Mouse (Mus musculus) CD4-positive naive resting alpha-beta T cell, adult 76 days (primary cell): Measurements from ENCODE around the gene Prelid1. TPM values are rescaled to one million over a fixed set of nuclear protein-coding genes. Genes with fewer than 3 reads are reported as not detected.

Source experiments
- total RNA-seq: library from RNA; stranded (reverse); gene quantifications from one replicate; pipeline ENCODE4 v1.2.4, GENCODE M21; 2023

The Prelid1 gene
- total RNA-seq = 144 TPM

GRCm38 (mm10) chr13:55319931-55320533 is at the start of gene Prelid1:
Gene Prelid1, plus strand, starts transcription at chr13:55320500.

GRCm38 (mm10) chr13:55321434-55322129 is 1.3 kb downstream of the Prelid1 start, which contains the start of gene Rab24:
Gene Rab24, minus strand, starts transcription at chr13:55321946.

GRCm38 (mm10) chr13:55329683-55330566 is 9.6 kb downstream of the Prelid1 start, which contains the start of gene Mxd3:
Gene Mxd3, minus strand, starts transcription at chr13:55329823.

GRCm38 (mm10) chr13:55362453-55363060 is 42.3 kb downstream of the Prelid1 start, which contains the start of gene Lman2:
Gene Lman2, minus strand, starts transcription at chr13:55362783.

GRCm38 (mm10) chr13:55369531-55370114 is 49.3 kb downstream of the Prelid1 start, which contains the start of gene Rgs14:
Gene Rgs14, plus strand, starts transcription at chr13:55369732.

Other genes starting within 250 kb of the Prelid1 start
- gene Uimc1, start 220.2 kb upstream of the Prelid1 start, total RNA-seq = 76.4 TPM
- 31.3 TPM for gene Zfp346, start 215.2 kb upstream of the Prelid1 start, total RNA-seq
- not detected for gene Gm17617, start 187.0 kb upstream of the Prelid1 start, total RNA-seq
- gene Fgfr4, start 167.9 kb upstream of the Prelid1 start, total RNA-seq = not detected
- 171 TPM for gene Nsd1, start 110.7 kb upstream of the Prelid1 start, total RNA-seq
- 58.4 TPM for gene Rab24, start 1.4 kb downstream of the Prelid1 start, total RNA-seq
- gene Mxd3, start 9.3 kb downstream of the Prelid1 start, total RNA-seq = 0.82 TPM
- gene Lman2, start 42.3 kb downstream of the Prelid1 start, total RNA-seq = 104 TPM
- gene Rgs14, start 49.2 kb downstream of the Prelid1 start, total RNA-seq = 84.0 TPM
- not detected for gene Slc34a1, start 77.7 kb downstream of the Prelid1 start, total RNA-seq
- not detected for gene Pfn3, start 94.7 kb downstream of the Prelid1 start, total RNA-seq
- 1.1 TPM for gene F12, start 106.3 kb downstream of the Prelid1 start, total RNA-seq
- 405 TPM for gene Grk6, start 124.6 kb downstream of the Prelid1 start, total RNA-seq
- gene Prr7, start 143.8 kb downstream of the Prelid1 start, total RNA-seq = 56.5 TPM
- gene Dbn1, start 167.6 kb downstream of the Prelid1 start, total RNA-seq = 0.23 TPM
- 8.0 TPM for gene Pdlim7, start 193.2 kb downstream of the Prelid1 start, total RNA-seq
- 20.7 TPM for gene Dok3, start 208.8 kb downstream of the Prelid1 start, total RNA-seq
- 65.2 TPM for gene Ddx41, start 216.2 kb downstream of the Prelid1 start, total RNA-seq